Mouse (Mus musculus): ENCODE data around the gene Sec31b. TPM values are rescaled to one million over a fixed set of nuclear protein-coding genes. Genes with fewer than 3 reads are reported as not detected.

Gene Sec31b
- polyA plus RNA-seq, 1 experiment from 2014 or later: 0.51 TPM

DNA sequence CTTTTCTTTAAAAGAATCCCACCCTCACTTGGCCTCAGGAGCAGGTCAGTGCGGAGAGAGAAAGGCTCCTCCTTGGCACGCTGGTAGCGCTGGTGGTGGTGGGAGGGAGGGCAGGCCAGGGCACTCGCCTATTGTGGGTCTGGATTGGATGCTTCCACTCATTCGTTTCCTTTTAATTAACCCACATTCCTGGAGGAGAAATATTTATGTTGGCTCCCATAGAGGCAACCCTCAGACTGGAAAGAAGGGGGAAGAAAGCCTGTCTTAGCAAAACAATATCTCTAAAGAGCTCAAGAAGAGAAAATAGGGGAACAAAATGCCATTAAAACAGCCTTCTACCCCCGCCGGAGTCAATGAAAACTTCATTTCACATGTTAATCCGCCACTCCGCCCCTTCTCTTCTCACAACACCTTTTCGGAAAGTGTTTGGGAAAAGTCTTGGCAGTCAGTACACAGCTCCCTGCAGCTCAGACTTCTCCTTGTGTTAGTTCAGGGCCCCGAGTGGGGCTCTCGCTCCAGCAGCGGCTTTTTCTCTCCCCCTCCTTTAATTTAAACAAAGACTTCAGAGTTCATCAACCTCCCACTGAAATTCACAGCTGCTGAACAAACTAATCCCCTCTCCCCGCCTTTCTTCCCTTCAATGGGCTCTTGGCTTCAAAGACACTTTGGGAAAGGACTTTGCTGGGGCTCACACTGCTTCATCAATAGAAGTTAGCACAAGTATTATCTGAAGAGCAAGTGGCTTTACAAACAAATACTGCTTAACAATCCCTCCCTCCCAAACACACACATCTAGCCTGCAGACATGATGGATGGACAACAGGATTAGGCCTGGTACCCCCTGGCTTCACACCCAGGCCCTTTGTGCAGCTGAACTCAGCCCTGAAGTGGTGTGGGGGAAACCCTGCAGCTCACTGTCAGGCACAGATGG lies 30.9 kb downstream of the Sec31b start:
- Histone ChIP-seq H3K36me3 (ENCODE audit: control insufficient read depth, insufficient read depth) (no peaks in the 10 kb centered on the region), H3K27me3 (ENCODE audit: control insufficient read depth, insufficient read depth, low read depth, low read length) (peaks cover 56% of the 10 kb centered on the region), H3K9me3 (replicated peaks; ENCODE audit: control insufficient read depth, low read length) (no peaks in the 10 kb centered on the region), H3K4me2 (ENCODE audit: low read depth, low read length) (no peak overlapping the region), H3K27ac (ENCODE audit: low read length) (no peak overlapping the region), H3K9ac (ENCODE audit: low read depth, low read length) (no peak overlapping the region), H3K4me3 (ENCODE audit: low read depth, low read length) (no peak overlapping the region), H3K4me1 (ENCODE audit: control insufficient read depth, low read depth, low read length) (no peaks in the 10 kb centered on the region)
- 37% methylated on average over 14 of the region's 14 CpGs for WGBS (ENCODE audit: insufficient replicate concordance)
- no peak for ATAC-seq (ENCODE audit: low read depth)

DNA sequence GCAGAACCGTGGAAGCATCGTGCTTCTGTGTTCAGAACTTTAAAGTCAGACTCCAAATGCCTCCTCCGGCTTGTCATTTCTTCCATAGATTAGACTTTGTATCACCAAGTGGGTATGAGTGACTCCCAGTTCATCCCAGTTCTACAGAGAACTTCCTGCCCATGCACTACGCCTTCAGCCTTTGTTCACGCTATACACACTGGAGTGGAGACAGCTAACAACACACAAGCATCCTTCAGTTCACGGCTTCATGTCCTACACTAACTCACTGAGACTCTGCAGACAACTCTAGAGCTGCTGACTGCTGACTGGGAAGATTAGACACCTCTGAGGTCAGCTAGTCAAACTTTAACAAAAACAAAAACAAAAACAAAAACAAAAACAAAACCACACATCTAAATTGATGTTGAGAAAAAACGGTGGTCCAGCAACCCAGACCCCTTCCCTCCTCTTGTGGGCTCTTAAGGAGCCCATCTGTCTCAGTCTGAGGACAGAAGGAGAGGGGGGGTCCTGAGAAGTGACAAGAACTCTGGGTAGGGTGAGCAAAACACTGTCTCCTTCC lies 31.7 kb downstream of the Sec31b start:
- Histone ChIP-seq H3K27ac (ENCODE audit: low read length) (no peak overlapping the region), H3K4me1 (ENCODE audit: control insufficient read depth, low read depth, low read length) (no peaks in the 10 kb centered on the region), H3K27me3 (ENCODE audit: control insufficient read depth, insufficient read depth, low read depth, low read length) (peaks cover 62% of the 10 kb centered on the region), H3K9me3 (replicated peaks; ENCODE audit: control insufficient read depth, low read length) (no peaks in the 10 kb centered on the region), H3K4me3 (ENCODE audit: low read depth, low read length) (no peak overlapping the region), H3K36me3 (ENCODE audit: control insufficient read depth, insufficient read depth) (no peaks in the 10 kb centered on the region), H3K4me2 (ENCODE audit: low read depth, low read length) (no peak overlapping the region), H3K9ac (ENCODE audit: low read depth, low read length) (no peak overlapping the region)
- ATAC-seq (ENCODE audit: low read depth): no peak
- WGBS (ENCODE audit: insufficient replicate concordance): 22% methylated on average over 7 of the region's 7 CpGs

- 15% methylated on average over 11 of the region's 11 CpGs for WGBS (ENCODE audit: insufficient replicate concordance)
Observed at GRCm38 (mm10) chr19:44513054-44513833, 32.4 kb downstream of the Sec31b start.

GRCm38 (mm10) chr19:44512601-44513000 lies 33.1 kb downstream of the Sec31b start:
- Histone ChIP-seq H3K27me3 (ENCODE audit: control insufficient read depth, insufficient read depth, low read depth, low read length) (peaks cover 66% of the 10 kb centered on the region), H3K4me1 (ENCODE audit: control insufficient read depth, low read depth, low read length) (no peaks in the 10 kb centered on the region), H3K36me3 (ENCODE audit: control insufficient read depth, insufficient read depth) (no peaks in the 10 kb centered on the region), H3K4me2 (ENCODE audit: low read depth, low read length) (no peak overlapping the region), H3K4me3 (ENCODE audit: low read depth, low read length) (no peak overlapping the region), H3K9ac (ENCODE audit: low read depth, low read length) (no peak overlapping the region), H3K27ac (ENCODE audit: low read length) (no peak overlapping the region), H3K9me3 (replicated peaks; ENCODE audit: control insufficient read depth, low read length) (no peaks in the 10 kb centered on the region)
- ATAC-seq (ENCODE audit: low read depth): no peak
- WGBS (ENCODE audit: insufficient replicate concordance): 19% methylated on average over 5 of the region's 5 CpGs

More at GRCm38 (mm10) chr19:44513054-44513833, 32.4 kb downstream of the Sec31b start:
- Histone ChIP-seq H3K27me3 (ENCODE audit: control insufficient read depth, insufficient read depth, low read depth, low read length) (peaks cover 66% of the 10 kb centered on the region), H3K27ac (ENCODE audit: low read length) (no peak overlapping the region), H3K4me2 (ENCODE audit: low read depth, low read length) (no peak overlapping the region), H3K36me3 (ENCODE audit: control insufficient read depth, insufficient read depth) (no peaks in the 10 kb centered on the region), H3K4me3 (ENCODE audit: low read depth, low read length) (no peak overlapping the region), H3K9me3 (replicated peaks; ENCODE audit: control insufficient read depth, low read length) (no peaks in the 10 kb centered on the region), H3K9ac (ENCODE audit: low read depth, low read length) (no peak overlapping the region), H3K4me1 (ENCODE audit: control insufficient read depth, low read depth, low read length) (no peaks in the 10 kb centered on the region)
- no peak for ATAC-seq (ENCODE audit: low read depth)

DNA sequence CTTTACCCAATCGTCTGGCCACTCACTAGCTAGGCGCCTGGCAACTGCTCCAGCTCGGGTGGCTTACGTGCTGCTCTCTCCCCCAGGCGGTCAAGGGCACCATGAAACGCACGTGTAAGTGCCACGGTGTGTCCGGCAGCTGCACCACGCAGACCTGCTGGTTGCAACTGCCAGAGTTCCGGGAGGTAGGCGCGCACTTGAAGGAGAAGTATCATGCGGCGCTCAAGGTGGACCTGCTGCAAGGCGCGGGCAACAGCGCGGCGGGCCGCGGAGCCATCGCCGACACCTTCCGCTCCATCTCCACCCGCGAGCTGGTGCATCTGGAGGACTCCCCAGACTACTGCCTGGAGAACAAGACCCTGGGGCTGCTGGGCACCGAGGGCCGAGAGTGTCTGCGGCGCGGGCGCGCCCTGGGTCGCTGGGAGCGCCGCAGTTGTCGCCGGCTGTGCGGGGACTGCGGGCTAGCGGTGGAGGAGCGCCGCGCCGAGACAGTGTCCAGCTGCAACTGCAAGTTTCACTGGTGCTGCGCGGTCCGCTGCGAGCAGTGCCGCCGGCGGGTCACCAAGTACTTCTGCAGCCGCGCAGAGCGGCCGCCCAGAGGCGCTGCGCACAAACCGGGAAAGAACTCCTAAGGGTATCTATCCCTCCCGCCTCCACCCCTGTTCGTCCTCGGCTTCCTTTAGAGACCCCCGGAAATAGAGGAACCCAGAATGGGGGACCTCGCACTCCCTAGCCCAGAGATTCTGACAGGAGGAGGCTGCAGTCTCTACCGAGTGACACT lies 34.0 kb downstream of the Sec31b start:
- peaks cover 66% of the 10 kb centered on the region for H3K27me3 ChIP-seq (ENCODE audit: control insufficient read depth, insufficient read depth, low read depth, low read length)
- no peaks in the 10 kb centered on the region for H3K4me1 ChIP-seq (ENCODE audit: control insufficient read depth, low read depth, low read length)
- no peaks in the 10 kb centered on the region for H3K36me3 ChIP-seq (ENCODE audit: control insufficient read depth, insufficient read depth)
- no peaks in the 10 kb centered on the region for H3K9me3 ChIP-seq (replicated peaks; ENCODE audit: control insufficient read depth, low read length)
- WGBS (ENCODE audit: insufficient replicate concordance): under 1% methylated on average over 66 of the region's 66 CpGs
- H3K4me2 ChIP-seq (ENCODE audit: low read depth, low read length): peak overlapping the region; percentile 42
- H3K4me3 ChIP-seq (ENCODE audit: low read depth, low read length): peak overlapping the region; percentile 42
- no peak overlapping the region for H3K9ac ChIP-seq (ENCODE audit: low read depth, low read length)
- no peak for ATAC-seq (ENCODE audit: low read depth)
- no peak overlapping the region for H3K27ac ChIP-seq (ENCODE audit: low read length)

GRCm38 (mm10) chr19:44510534-44511175 lies 35.0 kb downstream of the Sec31b start:
- Histone ChIP-seq H3K4me3 (ENCODE audit: low read depth, low read length) (no peak overlapping the region), H3K9me3 (replicated peaks; ENCODE audit: control insufficient read depth, low read length) (no peaks in the 10 kb centered on the region), H3K9ac (ENCODE audit: low read depth, low read length) (no peak overlapping the region), H3K4me1 (ENCODE audit: control insufficient read depth, low read depth, low read length) (no peaks in the 10 kb centered on the region), H3K27ac (ENCODE audit: low read length) (no peak overlapping the region), H3K36me3 (ENCODE audit: control insufficient read depth, insufficient read depth) (no peaks in the 10 kb centered on the region), H3K27me3 (ENCODE audit: control insufficient read depth, insufficient read depth, low read depth, low read length) (peaks cover 66% of the 10 kb centered on the region), H3K4me2 (ENCODE audit: low read depth, low read length) (no peak overlapping the region)
- no peak for ATAC-seq (ENCODE audit: low read depth)
- 5% methylated on average over 12 of the region's 12 CpGs for WGBS (ENCODE audit: insufficient replicate concordance)

- 53% methylated on average over 4 of the region's 4 CpGs for WGBS (ENCODE audit: insufficient replicate concordance)
- H3K27me3 ChIP-seq (ENCODE audit: control insufficient read depth, insufficient read depth, low read depth, low read length): peaks cover 2% of the 10 kb centered on the region; the same call in 1 of the 2 replicates
- H3K9ac ChIP-seq (ENCODE audit: low read depth, low read length): no peak overlapping the region
- H3K27ac ChIP-seq (ENCODE audit: low read length): no peak overlapping the region
- H3K9me3 ChIP-seq (replicated peaks; ENCODE audit: control insufficient read depth, low read length): no peaks in the 10 kb centered on the region
- H3K4me3 ChIP-seq (ENCODE audit: low read depth, low read length): no peak overlapping the region
- no peaks in the 10 kb centered on the region for H3K4me1 ChIP-seq (ENCODE audit: control insufficient read depth, low read depth, low read length)
- no peak overlapping the region for H3K4me2 ChIP-seq (ENCODE audit: low read depth, low read length)
- ATAC-seq (ENCODE audit: low read depth): no peak
- H3K36me3 ChIP-seq (ENCODE audit: control insufficient read depth, insufficient read depth): no peaks in the 10 kb centered on the region
Observed at GRCm38 (mm10) chr19:44502741-44503140, 42.9 kb downstream of the Sec31b start.

- Histone ChIP-seq H3K4me1 (ENCODE audit: control insufficient read depth, low read depth, low read length) (no peaks in the 10 kb centered on the region), H3K36me3 (ENCODE audit: control insufficient read depth, insufficient read depth) (no peaks in the 10 kb centered on the region), H3K4me2 (ENCODE audit: low read depth, low read length) (no peak overlapping the region), H3K27me3 (ENCODE audit: control insufficient read depth, insufficient read depth, low read depth, low read length) (peaks cover 2% of the 10 kb centered on the region; the same call in 1 of the 2 replicates), H3K4me3 (ENCODE audit: low read depth, low read length) (no peak overlapping the region), H3K9me3 (replicated peaks; ENCODE audit: control insufficient read depth, low read length) (no peaks in the 10 kb centered on the region), H3K27ac (ENCODE audit: low read length) (no peak overlapping the region), H3K9ac (ENCODE audit: low read depth, low read length) (no peak overlapping the region)
- 61% methylated on average over 6 of the region's 6 CpGs for WGBS (ENCODE audit: insufficient replicate concordance)
- no peak for ATAC-seq (ENCODE audit: low read depth)
Observed at GRCm38 (mm10) chr19:44501925-44502324, 43.7 kb downstream of the Sec31b start.
